Mouse (Mus musculus): Measurements from ENCODE around the gene Ctu2.

DNA sequence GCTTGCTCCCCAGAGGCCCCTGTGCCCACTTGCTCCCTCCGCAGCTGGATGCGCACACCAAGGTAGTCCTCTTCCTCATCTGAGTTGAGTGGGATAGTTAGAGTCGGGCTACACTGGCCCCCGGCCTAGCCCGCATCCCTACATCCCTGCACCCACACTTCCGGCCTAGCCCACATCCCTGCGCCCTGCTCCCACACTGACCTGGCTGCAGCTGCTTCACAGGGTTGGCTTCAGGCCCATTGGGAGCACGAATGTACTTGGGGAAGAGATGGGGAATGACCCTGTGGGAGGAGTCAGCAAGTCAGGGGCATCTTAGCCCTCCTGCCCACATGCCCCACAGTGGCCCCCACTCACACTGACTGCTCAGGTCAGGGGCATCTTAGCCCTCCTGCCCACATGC is 6.5 kb downstream of the Ctu2 start:
- TF ChIP-seq CTCF (conservative IDR thresholded peaks at IDR 0.05 in 1 of 2, IDR thresholded peaks at IDR 0.05 in 1 of 2; ENCODE audit: low read depth in 2 of 2, low read length in 2 of 2), result no peak
- no peak for TF ChIP-seq UBTF (IDR thresholded peaks at IDR 0.05; ENCODE audit: low read depth, low read length)
- no peak for TF ChIP-seq POLR2A (IDR thresholded peaks at IDR 0.05; ENCODE audit: low read depth, low read length)
- TF ChIP-seq HCFC1 (IDR thresholded peaks at IDR 0.05; ENCODE audit: low read depth, low read length), result no peak
- no peak for TF ChIP-seq USF1 (IDR thresholded peaks at IDR 0.05; ENCODE audit: low read depth, low read length)
- no peak for TF ChIP-seq KAT2A (IDR thresholded peaks at IDR 0.05; ENCODE audit: insufficient replicate concordance, low read length)

Measured in CH12.LX (cell line).